ENCODE assay signal across 10 mouse cellular contexts in the genomic region with DNA sequence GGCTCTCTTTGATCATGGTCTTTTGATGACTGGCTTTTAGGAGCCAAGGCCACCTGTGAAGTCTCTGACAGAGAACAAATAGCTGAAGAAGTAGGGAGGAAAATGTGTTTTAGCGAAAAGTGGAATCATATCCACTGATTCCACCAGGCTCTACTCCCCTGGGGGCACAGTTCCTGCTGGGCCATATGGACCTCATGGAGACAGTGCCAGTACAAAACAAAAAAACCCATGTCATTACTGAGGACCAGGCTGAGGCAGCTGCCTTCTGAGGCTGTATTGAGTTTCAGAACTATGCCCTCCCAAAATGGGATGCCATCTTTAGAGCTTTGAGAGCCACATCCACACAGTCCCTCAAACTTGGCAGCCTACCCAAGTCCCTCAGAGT.
A peak's percentile ranks its signal among the peaks of the same experiment; 100 is the strongest.
DNase-seq lines count a peak whose midpoint lies in the region; ATAC-seq and TF ChIP-seq lines count a peak whose summit lies in the region.
"Had no signal": no experiment of that assay in that cellular context is flagged by ENCODE, and none has a peak within 500 bp of the region (broad histone marks: within the 10 kb centered on the region; RNA-seq: fewer than 3 reads in every experiment).

No protein-coding gene starts in this region.

- no peak overlapping the region for H3K27ac ChIP-seq in heart, embryonic 16.5 days (ENCODE audit: low read length)
- no peak overlapping the region for H3K27ac ChIP-seq in forebrain, embryonic 14.5 days (ENCODE audit: low read depth, low read length)
- no peak overlapping the region for H3K27ac ChIP-seq in limb, embryonic 13.5 days

- TF ChIP-seq POLR2A in brain, embryonic 14.5 days (IDR thresholded peaks at IDR 0.05; ENCODE audit: borderline replicate concordance, extremely low read depth, insufficient read depth, insufficient read length, poor library complexity, severe bottlenecking): no peak

- no peak overlapping the region for H3K9ac ChIP-seq in heart, embryonic 16.5 days (ENCODE audit: low read length)
- H3K9ac ChIP-seq in forebrain, embryonic 14.5 days (ENCODE audit: low read length): no peak overlapping the region
- no peak overlapping the region for H3K9ac ChIP-seq in limb, embryonic 13.5 days

- H3K4me3 ChIP-seq in heart, embryonic 16.5 days (ENCODE audit: low read length): peak overlapping the region; percentile 29; the same call in 1 of the 2 replicates
- no peak overlapping the region for H3K4me3 ChIP-seq in forebrain, embryonic 14.5 days (ENCODE audit: low read depth, low read length)
- no peak overlapping the region; the same call in 1 of the 2 replicates for H3K4me3 ChIP-seq in limb, embryonic 13.5 days

- no peak for ATAC-seq in heart, embryonic 16.5 days (replicated peaks; ENCODE audit: extremely low read depth, insufficient read depth, low FRiP score)
- ATAC-seq in forebrain, embryonic 14.5 days: peak; percentile 61; the same call in 1 of the 2 replicates
- ATAC-seq in limb, embryonic 13.5 days (ENCODE audit: low FRiP score, low read depth): peak; percentile 40; the same call in 1 of the 2 replicates

- 24% methylated on average over 1 of the region's 1 CpGs for WGBS in heart, embryonic 16.5 days
- WGBS in forebrain, embryonic 14.5 days: 16% methylated on average over 1 of the region's 1 CpGs
- 0% methylated on average over 1 of the region's 1 CpGs for WGBS in limb, embryonic 13.5 days

- H3K36me3 ChIP-seq in heart, embryonic 16.5 days (ENCODE audit: control insufficient read depth, insufficient read depth): no peaks in the 10 kb centered on the region
- no peaks in the 10 kb centered on the region for H3K36me3 ChIP-seq in forebrain, embryonic 14.5 days (ENCODE audit: control insufficient read depth, insufficient read depth, low read length)
- H3K36me3 ChIP-seq in limb, embryonic 13.5 days: no peaks in the 10 kb centered on the region

- H3K9me3 ChIP-seq in heart, embryonic 16.5 days (replicated peaks; ENCODE audit: control insufficient read depth, low read length): no peaks in the 10 kb centered on the region
- no peaks in the 10 kb centered on the region for H3K9me3 ChIP-seq in forebrain, embryonic 14.5 days (replicated peaks; ENCODE audit: control insufficient read depth, low read length)
- no peaks in the 10 kb centered on the region for H3K9me3 ChIP-seq in limb, embryonic 13.5 days

- intact Hi-C loops in heart, postnatal 14 days (cut with DNase I): no loop called here

- no peak for DNase-seq in heart, postnatal 14 days
- peak; percentile 70 for DNase-seq in brain, embryonic 14.5 days (ENCODE audit: low read depth)
- peak; percentile 41 for DNase-seq in forebrain, embryonic 14.5 days (ENCODE audit: low spot score)
- DNase-seq in retina, embryonic 14.5 days (ENCODE audit: low spot score): no peak
- no peak for DNase-seq in right cerebral cortex, postnatal 36 days (ENCODE audit: low spot score in 2 of 2)
- DNase-seq in cerebellum, adult 9-11 months: no peak
- DNase-seq: thymus, postnatal 4 days had no signal

- peaks cover 7% of the 10 kb centered on the region for H3K4me1 ChIP-seq in heart, embryonic 16.5 days (ENCODE audit: control insufficient read depth, insufficient read depth, low read length)
- H3K4me1 ChIP-seq in forebrain, embryonic 14.5 days (ENCODE audit: control insufficient read depth, insufficient read depth, low read length): peaks cover 9% of the 10 kb centered on the region
- peaks cover 23% of the 10 kb centered on the region for H3K4me1 ChIP-seq in limb, embryonic 13.5 days

- no peaks in the 10 kb centered on the region for H3K27me3 ChIP-seq in heart, embryonic 16.5 days (ENCODE audit: control insufficient read depth, insufficient read depth, low read length)
- H3K27me3 ChIP-seq in forebrain, embryonic 14.5 days (replicated peaks; ENCODE audit: control insufficient read depth, insufficient read depth, low read length): no peaks in the 10 kb centered on the region
- no peaks in the 10 kb centered on the region for H3K27me3 ChIP-seq in limb, embryonic 13.5 days
- H3K27me3 ChIP-seq: CH12.LX had no signal

- no peak for TF ChIP-seq CTCF in brain, embryonic 14.5 days (IDR thresholded peaks at IDR 0.05; ENCODE audit: borderline replicate concordance, extremely low read depth, insufficient read depth, insufficient read length)

- H3K4me2 ChIP-seq in heart, embryonic 16.5 days (ENCODE audit: low read depth, low read length): peak overlapping the region; percentile 51
- H3K4me2 ChIP-seq in forebrain, embryonic 14.5 days (ENCODE audit: low read length): peak overlapping the region; percentile 25; the same call in 1 of the 2 replicates
- peak overlapping the region; percentile 57 for H3K4me2 ChIP-seq in limb, embryonic 13.5 days (replicated peaks)

Comparison
In these comparisons a context has a peak if more than half of its experiments do, and no peak if none do; other contexts are left out.
1. DNase-seq: peak in brain, embryonic 14.5 days (single experiment) and forebrain, embryonic 14.5 days (single experiment); none in heart, postnatal 14 days (0 of 2), retina, embryonic 14.5 days (single experiment), right cerebral cortex, postnatal 36 days (0 of 2) and cerebellum, adult 9-11 months (single experiment).
2. Peak in every context shown above with its lines, with median percentiles within 50 percentile points of each other: H3K4me2 ChIP-seq.